Mouse (Mus musculus) kidney, postnatal 14 days (tissue): ENCODE results near the gene Smim1.

ENCODE experiments used
- DNase-seq: peaks from one replicate; pipeline ENCODE4 v3.0.0; 2022; ENCODE audit warnings: mixed read lengths

Gene Smim1

DNA sequence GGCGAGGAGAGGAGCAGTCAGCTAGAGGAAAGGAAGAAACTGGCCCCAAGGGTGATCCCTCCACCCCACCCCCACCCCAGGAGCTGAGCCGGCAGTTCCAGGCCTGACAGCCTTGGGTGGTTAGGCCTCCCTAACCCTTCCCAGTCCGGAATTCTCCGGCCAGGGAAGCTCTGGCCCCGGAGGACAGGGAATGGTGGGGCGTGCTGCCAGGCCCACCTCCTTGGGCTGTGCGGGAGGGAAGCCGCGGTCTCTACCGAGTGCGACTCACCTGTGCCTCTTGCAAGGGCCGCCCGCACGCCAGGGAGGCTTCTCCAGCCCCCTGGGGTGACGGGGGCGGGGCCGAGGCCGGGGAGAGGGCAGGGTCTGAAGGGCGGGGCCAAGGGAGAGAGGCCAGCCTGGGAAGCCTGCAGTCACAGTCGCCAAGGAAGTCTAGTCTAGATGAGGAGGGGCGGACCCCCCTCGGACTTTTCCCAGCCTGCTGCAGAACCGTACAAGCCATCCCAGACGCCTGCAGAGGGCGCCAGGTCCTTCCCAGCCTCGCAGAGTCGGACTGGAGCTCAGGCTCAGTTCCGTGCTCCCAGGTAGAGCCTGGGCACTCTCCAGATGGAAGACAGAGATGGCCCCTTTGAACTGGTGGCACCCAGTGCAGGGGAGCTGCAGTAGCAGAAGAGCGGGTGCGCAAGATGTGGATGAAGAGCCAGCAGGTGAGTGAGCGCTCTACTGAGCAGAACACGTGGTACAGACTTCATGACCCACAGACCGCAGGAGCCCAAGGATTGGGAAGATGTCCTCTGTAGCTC is at the start of gene Smim1:
Smim1 (minus strand) TSS at position 590 of the 800 bp plus-strand sequence.
- peak; percentile 95 for DNase-seq

DNA sequence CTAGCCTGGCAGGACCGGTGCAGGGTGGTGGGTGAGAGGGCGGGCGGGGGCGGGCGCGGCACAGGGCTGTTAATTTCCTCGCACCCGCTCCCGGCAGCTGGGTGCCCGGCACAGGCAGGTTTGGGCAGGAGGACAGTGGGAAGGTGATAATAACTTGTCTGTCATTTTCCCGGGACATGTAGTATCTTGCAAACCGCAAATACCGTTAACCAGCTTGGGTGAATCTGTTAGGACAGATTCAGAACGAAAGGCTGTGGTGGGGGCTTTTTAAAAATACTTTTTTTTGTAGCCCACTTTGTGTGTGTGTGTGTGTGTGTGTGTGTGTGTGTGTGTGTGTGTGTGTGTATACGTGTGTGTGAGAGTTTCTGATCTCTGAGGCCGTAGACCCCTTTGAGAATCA is 45.9 kb upstream of the Smim1 start:
- DNase-seq = no peak

DNA sequence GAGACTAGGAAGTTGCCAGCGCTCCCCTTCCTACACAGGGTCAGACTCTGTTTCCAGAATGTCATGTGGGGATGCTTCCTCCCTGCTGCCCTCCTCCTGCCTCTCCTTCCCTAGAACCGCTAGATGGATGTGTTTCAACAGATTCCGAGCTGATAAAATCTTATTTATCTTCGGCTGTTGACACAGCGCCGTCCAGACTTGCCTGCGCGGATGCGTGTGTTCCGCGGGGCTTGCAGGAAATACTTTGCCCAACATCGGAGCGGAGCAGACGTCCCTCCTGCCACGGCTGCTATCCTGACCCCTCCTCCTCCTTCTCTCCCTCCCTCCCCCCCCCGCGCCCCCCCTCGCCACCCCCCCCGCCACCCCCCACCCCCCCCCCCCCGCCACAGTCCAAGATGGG is 45.5 kb upstream of the Smim1 start:
- no peak for DNase-seq

DNA sequence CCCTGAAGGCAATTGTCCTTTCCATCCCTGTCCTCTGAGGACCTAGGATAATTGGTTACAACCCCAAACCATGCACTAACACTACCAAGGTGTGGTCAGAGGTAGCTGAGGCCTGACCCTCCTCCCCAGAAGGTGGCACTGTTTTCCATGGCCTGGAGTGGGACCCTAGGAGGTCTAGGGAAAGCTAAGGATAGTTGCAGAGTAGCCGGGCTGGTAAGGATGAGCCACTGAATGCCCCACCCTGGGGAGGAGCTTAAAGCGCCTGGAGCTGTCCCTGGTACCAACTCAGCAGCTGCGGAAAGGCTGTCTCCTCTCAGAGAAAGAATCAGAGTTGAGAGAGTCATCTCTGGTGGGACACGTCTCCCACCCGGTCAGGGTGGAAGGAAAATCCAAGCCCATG is 44.9 kb upstream of the Smim1 start:
- DNase-seq = peak; percentile 53

DNA sequence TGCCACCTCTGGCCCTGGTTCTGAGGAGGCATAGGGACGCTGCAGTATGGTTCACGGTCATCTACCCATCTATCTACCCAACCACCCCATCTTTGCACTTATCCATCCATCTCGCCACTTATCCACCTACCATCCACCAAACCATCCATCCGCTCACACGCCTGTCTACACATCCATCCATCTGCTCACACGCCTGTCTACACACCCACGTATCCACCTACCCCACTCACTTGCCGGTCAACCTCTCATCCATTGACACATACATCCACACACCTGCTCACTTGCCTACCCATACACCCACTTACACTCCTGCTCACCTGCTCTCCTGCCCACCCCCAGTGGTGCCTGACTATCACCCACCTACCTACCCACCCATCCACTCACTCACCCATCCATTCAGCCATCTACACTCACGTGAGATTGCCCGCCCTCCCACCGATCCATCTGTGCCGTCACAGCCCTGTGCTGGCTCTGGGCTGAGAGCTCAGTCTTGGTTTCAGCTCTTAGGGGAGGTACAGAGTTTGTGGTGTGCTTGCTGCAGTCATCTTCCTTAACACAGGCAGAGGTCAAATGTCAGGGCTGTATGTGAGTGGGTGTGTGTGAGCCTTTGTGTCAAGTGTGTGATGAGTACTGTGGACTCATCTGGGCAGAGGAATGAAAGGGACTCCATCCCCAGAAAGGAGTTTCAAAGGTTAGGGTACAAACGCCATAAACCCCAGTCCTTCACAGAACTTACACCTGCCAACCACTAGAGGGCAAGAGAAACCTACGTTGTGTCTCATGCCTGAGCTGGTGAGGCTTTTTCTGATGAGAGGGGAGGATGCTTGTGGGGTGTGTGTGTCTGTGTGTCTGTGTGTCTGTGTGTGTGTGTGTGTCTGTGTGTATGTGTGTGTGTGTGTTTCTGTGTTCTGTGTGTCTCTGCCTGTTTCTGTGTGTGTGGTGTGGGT is 39.1 kb upstream of the Smim1 start:
- DNase-seq = peak; percentile 47

DNA sequence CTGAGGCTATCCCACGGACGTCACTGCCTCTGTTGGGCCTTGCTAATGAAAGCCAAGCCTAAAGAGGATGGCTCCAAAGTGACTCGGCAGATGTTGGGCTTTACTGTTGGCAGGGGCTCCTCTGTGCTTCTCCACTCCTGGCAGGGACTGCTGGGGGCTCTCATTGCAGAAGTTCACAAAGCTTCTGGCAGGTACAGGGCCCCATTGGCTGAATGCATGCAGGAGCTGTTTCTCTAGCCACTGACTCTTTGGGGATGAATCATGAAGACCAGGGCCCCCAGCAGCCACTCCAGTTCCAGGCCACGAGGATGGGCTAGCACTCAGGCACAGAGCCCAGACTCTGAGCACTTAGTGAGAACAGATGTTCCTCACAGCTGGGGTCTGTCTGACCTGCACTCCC is 31.7 kb upstream of the Smim1 start:
- DNase-seq = no peak

DNA sequence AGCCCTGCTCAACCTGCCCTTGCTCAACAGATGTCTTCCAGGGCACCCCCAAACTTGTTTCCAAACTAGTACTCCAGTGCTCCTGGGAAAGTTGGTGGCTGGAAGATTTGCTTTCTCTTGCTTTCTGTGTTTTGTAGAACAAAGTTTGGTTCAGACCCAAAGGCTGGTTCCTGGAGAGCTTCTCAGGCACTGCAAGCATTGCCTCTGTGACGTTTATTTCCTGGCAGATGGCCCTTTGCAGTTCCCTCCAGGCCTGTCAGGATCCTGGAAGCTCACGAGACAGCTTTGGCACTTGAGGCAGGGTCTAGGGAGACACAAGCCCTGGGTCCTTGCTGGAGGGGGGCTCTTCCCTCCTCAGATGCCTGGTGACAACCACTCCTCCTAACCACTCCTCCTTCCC is 30.6 kb upstream of the Smim1 start:
- DNase-seq = no peak

DNA sequence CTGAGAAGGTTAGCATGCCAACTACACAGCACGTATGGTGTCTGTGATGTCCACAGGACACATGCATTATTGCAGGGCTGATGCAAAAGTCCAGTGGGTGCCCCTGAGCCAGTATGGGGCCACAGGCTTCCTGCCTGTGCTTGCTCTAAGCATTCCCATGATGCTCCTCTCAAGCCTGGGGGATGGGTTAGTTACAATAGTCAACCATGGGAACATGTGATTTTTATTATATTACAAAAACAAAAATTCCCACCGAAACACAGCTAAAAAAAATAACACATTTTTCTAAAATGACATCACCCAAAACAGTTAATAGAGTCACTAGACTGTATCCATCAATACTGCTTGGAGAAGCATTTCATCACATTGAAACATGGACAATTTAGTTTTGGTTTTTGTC is 30.0 kb upstream of the Smim1 start:
- no peak for DNase-seq

DNA sequence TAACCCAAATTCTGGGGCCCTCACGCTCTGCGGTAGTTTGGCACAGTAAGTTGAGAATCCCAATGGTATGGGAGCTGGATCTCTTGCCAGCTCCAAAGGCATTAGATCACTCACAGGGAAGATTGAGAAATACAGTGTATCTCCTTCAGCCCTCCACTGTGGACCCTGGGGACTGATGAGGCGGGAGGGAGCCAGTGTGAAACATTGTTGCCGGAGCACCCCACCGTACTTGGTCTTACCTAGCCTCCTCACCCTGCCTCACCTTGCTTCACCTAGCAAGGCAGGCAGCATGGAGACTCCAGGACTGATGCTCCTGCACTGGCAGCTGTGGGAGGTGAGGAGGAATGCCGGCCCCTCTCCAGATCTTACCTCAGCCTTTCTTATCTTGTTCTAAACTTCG is 29.5 kb upstream of the Smim1 start:
- no peak for DNase-seq

DNA sequence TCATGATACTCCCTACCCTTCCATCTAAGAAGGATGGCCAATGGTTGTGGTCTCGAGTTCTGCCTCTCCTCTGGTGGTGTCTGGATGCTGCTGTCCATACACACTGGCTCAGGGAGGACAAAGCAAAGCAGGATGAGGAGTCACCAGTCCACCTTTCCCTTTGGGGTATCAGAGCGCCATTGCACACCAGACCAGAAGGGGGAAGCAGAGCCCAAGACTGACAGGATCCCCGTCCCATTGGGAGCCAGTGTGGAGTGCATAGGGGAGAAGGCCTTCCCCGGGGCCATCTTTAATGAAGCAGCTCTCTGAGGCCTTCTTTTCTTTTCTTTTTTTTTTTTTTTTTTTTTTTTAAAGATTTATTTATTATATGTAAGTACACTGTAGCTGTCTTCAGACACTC is 27.0 kb upstream of the Smim1 start:
- DNase-seq = no peak

DNA sequence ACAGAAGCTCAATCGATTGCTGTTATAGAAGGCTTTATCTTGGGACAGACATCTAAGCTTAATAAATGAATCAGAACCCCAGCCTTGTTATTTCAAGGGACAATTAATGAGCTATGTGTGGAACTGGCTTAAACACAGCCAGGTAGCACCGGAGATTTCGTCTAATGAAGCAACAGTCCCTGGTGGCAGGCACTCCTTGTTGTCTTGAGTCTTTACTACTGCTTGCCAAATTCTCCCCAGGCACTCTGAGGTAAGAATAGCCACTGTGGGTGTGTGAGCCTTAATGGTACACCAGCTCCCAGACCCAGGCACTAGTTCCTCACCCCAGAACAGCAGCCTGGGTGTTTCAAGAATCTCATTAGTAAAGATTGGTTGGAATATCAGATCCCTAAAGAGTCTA is 25.4 kb upstream of the Smim1 start:
- no peak for DNase-seq

DNA sequence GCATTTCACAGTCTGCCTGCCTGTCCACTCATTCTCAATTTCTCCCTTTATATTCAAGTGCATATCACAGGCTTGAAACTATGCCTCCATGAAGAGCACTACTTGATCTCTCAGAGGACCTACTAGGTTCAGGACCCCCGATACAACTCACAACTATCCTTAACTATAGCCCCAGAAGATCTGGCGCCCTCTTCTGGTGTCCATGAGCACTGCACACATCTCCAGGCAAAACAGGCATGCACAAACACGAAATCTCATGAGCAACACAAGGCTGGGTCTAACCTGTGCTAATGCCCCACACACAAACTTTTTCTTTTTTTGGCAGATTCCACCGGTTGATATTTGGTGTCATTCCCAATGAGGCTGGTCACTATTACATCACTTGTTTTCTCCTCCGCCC is 19.8 kb upstream of the Smim1 start:
- no peak for DNase-seq

DNA sequence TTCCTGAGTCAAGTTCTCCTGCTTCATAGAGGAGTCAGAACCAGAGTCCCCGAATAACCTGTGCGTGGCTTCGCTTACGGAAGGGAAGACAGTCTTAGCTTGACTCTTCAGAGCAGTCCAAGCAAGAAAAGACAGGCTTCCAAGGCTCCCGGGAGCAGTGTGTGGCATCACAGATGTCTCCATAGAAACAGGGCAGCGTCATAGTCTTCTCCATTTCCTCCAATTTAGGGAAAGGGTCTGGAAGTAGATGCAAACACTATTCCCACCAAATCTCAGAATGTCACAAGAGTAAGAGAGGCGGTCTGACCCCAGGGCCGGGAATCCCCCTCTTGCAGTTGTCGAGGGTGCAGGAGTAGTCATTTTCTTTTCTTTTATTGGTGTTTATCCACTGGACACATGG is 16.5 kb upstream of the Smim1 start, which contains the start of gene Ccdc27:
Ccdc27 (minus strand) TSS at position 101 of the 400 bp plus-strand sequence.
- no peak for DNase-seq

DNA sequence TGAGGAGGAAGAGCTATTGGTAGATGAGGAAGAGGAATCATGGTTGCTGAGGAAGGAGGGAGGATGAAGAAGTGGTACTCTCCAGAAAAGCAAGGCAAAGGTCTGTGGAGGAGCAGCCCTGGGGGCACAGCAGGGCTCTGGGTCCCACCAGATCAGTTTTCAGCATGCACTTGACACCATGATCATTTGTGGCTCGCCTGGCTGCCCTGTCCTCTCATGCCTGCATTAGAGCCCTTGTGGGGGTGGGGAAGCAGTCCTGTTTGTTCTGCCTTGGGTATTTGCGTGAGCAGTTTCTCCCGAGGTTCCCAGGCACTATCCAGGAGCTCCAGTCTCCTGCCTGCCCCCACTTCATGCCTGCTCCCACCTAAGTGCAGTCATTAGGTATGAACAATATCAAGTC is 11.1 kb upstream of the Smim1 start:
- DNase-seq = no peak

DNA sequence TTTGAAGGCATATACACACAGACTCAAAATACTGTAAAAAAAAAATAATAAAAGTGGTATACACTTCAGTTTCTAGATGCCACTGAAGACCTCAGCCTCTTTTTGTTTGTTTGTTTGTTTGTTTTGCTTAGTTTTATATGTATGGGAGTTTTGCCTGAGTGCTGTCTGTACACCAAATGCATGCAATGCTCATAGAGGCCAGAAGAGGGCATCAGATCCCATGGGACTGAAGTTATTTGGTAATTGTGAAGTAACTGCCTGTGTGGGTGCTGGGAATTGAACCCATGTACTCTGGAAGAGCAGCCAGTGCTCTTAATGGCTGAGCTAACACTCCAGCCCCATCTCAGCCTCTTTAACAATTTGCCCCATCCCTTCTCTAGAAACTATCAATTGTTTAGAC is 2.6 kb upstream of the Smim1 start:
- DNase-seq = no peak

DNA sequence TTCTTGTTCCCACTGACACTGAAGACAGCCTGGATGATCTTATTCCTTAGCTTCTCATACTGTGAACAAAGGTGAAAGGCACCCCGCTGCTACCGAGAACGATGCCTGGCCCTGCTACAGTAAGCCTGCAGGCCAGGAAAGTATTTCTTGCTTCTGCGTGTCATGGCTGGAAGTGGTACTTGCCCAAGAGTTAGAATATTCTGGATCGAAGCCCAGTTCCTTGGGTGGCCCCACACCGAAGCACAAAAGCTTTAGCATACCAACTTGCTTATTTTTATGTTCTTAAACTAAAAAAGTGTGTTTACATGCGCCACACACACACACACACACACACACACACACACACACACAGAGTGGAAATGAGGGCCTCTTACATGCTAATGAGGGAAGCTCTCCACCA is 2.0 kb upstream of the Smim1 start:
- no peak for DNase-seq

DNA sequence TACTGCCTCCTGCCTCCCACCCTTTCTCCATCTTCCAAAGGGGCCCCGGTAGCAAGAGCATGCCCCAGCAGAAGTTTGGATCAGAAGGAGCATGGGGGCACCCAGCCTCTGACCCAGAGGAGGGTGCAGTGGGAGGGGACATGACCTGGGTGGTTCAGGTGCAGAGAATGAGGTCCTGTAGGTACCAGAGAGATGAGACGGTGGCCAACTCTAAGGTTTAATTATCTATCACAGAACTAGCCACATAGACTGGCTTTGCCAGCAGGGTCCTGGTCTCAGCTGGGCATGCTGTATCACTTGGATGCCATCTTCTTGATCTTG is 371 bp upstream of the Smim1 start:
- no peak for DNase-seq

DNA sequence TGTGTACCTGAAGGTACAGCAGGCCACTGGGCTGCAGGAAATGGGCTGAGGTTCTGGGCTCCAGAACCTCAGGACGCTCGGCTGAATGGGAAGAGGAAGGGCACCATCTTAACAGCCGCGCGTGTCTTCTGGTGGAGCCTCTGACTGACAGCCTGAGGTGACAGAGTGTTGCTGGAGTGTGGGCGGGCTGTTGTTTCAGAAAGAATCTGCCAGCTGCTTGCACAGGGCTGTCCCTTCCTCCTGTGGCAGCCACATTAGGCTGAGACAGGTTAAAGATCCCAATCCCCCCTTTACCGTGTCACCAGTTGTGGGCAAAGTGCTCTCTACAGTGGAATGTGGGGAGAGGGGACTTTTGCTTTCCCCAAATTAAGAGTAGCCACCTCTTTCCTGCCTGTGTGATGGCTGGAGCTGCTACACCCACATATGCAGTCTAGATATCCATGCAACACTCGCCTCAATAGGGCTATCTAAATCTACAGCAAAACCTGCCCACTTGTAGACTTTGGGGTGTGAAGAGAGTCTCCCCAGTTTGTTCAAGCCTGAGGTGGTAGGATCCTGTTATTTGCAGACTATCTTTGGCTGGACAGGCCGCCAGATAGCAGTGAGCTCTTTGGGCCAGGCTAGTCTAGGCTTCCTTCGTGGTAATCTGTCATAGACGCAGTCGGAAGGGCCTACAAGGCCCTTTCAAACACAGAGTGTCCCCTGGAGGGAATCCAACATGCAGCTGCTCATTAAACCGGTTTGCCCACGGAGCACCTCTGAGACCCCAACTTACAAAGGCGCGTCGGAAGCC is 1.1 kb downstream of the Smim1 start:
- peak; percentile 52 for DNase-seq

DNA sequence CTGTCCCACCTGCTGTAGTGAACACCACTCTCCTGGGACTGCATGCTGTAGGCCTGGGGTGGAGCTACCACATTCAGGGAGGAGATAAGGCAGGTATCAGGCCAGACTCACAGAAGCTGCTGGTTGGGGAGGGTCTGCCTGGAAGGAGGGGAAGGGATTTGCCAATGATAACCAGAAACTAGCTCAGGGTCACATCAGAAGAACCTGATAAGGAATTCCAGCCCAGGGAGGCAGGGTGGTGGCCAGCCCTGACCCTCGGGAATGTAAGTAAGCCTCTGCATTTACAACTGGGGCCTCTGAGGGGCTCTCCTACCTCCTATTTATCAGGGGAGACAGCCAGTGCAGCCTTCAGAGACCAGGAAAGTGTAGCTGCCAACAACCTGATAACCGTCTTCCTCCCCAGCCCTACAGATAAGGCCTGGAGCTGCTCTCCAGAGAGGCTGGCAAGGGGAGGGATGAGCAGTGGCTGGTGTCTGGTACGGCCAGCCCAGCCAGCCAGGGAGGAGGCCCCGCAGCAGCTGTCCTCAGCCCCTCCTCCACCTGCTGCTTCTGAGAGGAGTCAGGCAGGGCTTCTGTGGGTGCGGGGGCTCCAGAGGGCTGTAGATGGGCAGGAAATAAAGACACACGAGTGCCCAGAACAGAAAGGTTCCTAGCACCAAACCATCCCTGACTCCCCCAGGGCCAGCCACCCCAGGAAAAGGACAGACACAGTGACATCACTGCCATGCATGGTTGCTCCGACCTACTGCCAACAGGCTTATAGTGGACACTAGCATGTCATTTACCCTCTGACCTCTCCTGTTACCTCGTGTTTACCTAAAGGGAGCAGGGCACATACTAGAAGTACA is 2.1 kb downstream of the Smim1 start:
- DNase-seq = peak; percentile 72

DNA sequence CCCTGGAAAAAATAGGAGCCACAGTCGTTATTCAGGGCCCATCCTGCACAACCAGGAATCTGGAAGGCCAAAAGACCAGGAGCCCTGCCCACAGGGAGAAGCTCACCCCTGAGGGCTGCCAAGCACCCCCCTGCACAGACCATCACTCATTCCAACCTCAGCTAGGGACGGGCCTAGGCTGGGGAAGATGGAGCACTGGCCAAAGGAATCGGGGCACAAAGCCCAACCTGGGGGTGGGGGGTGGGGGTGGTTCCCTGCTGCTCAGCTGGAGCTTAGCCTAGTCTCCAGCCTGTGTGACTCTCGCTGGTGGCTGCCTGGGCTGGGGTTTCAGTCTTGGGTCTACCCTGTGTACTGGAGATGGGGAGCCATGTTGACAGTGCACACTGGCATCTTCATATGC is 3.2 kb downstream of the Smim1 start:
- DNase-seq = no peak

DNA sequence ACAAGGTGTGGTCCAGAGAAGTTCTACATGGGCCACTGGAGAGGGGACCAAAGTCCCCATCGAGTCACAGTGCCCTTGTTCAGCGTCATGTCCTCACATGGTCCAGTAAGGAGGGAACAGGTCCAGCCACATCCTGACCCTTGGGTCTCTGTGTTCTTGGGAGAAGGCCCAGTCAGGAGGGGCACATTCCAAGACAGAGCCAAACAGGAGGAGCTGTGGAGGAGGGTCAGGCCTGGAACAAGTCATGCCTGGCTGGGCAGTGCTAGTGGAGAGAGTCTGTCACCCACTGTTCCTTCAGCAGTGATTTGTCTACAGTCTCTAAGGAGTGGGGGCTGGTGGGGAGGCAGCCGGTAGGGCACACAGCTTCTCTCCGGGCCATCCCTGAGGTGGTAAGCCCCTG is 3.6 kb downstream of the Smim1 start:
- DNase-seq = peak; percentile 91

DNA sequence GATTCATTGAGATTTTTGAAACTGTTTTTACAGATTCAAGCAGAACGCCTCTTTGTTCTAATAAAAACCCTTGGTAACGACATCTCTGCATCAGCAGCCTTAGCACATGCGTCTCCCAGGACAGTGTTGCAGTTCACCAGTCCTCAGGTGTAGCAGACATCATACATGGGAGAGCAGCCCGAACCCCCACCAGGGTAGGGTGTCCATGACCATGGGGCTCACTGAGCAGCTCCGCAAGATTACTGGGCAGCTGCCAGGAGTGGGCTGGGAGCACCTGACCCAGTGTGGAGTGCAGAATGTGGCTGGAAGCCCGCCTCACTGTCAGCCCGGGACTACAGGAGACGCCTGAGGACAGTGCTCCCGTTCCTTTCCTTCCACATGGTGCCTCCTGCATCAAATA is 4.6 kb downstream of the Smim1 start:
- peak; percentile 73 for DNase-seq
